Mouse (Mus musculus) left cerebral cortex, adult 2 months (tissue): ENCODE measurements around the gene Wapl. TPM values are rescaled to one million over a fixed set of nuclear protein-coding genes. Genes with fewer than 3 reads are reported as not detected.

Experiments
- DNase-seq, 2 experiments: peaks; one replicate each; pipeline ENCODE4 v3.0.0; 2021 to 2022; ENCODE audit warnings: low spot score in 2 of 2, mixed read lengths in 1 of 2; ENCODE audit errors: extremely low spot score in 1 of 2
- H3K27ac ChIP-seq: fragments of 200-600 bp; 2 replicates; pipeline ENCODE4 v1.8.1; 2022
- H3K4me3 ChIP-seq: fragments of 200-600 bp; 2 replicates; pipeline ENCODE4 v1.8.1; 2022
- CTCF ChIP-seq: fragments of 200-600 bp; IDR thresholded peaks from 2 replicates; pipeline ENCODE4 v1.8.1; 2022; ENCODE audit warnings: antibody characterized with exemption, mild to moderate bottlenecking, moderate library complexity
- intact Hi-C: fragments of 180-260 bp; cut with DNase I; formaldehyde crosslinking; loops from one replicate; pipeline ENCODE4 v1.15.1; 2025
- total RNA-seq, 2 experiments: library from RNA; stranded (reverse); gene quantifications; 2 replicates each; pipeline ENCODE4 v1.2.3; 2021

Gene Wapl
- total RNA-seq, 2 experiments from 2014 or later, result 46.2 to 46.4 TPM

DNA sequence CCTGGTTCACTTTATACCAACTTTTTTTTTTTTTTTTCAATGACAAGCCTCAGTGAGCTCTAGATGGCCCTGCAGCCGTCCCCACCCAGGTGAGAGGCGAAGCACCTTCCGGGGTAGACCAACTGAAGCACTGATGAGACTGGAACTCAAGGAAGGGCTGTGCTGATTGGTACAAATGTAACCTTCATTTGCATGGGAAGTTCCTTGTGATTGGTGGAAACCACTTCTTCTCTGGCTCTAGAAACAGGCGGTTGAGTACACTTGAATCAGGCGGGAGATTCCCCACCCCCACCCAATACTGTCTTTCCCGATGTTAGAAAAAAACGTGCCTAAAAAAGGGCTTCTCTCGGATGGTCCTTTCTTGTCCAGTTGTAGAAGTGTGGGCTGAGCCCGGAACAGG, 91.2 kb downstream of the Wapl start:
- Histone ChIP-seq H3K27ac (no peak overlapping the region), H3K4me3 (no peak overlapping the region)
- intact Hi-C loops, result no loop called here
- TF ChIP-seq CTCF, result no peak
- DNase-seq, result no peak

GRCm38 (mm10) chr14:34765380-34765779, 91.7 kb downstream of the Wapl start:
- DNase-seq, result no peak
- no peak for TF ChIP-seq CTCF
- intact Hi-C loops, result no loop called here
- no peak overlapping the region for H3K27ac ChIP-seq
- no peak overlapping the region for H3K4me3 ChIP-seq

DNA sequence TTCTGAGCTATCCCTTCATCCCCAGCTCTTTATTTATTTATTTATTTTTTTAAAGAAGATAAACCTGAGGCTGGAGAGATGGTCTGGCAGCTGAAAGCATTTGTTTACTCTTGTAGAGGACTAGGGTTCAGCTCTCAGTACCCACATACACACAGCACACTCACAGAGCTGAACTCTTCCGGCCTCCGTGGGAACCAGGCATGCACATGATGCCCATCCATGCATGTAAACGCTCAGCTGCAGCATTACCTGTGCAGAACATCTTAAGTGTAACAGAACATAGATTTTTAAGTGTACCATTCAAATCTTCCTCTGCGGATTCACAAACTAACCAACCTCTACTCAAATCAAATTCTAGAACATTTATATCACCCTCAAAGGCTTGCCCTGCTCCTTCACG, 92.5 kb downstream of the Wapl start:
- no peak for TF ChIP-seq CTCF
- intact Hi-C loops, result no loop called here
- Histone ChIP-seq H3K4me3 (no peak overlapping the region), H3K27ac (no peak overlapping the region)
- DNase-seq, result no peak

DNA sequence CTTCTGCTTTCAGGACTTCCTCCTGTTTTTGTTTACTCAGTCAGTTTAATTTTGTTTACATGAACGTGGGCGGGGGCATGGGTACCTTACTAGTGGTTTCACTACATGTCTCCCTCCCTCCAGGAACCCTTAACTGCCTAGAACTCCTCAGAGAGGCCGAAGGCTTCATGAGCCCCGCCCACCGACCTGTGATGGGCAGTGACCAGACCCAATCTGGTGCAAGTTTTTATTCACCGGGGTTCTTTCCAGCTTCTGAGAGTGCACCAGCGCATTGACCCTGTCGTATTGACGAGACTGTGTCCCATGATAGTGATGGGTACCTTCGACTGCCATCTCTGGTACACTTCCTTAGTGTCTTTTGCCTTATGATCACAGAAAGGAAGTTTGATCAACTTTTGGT, 94.6 kb downstream of the Wapl start:
- no peak for TF ChIP-seq CTCF
- intact Hi-C loops, result loop anchor here (2.0 kb wide), 1 partner anchor 152 kb away; no protein-coding TSS in a partner anchor
- Histone ChIP-seq H3K4me3 (peak overlapping the region; percentile 53), H3K27ac (no peak overlapping the region)
- DNase-seq, result peak; percentile 51 to 58

DNA sequence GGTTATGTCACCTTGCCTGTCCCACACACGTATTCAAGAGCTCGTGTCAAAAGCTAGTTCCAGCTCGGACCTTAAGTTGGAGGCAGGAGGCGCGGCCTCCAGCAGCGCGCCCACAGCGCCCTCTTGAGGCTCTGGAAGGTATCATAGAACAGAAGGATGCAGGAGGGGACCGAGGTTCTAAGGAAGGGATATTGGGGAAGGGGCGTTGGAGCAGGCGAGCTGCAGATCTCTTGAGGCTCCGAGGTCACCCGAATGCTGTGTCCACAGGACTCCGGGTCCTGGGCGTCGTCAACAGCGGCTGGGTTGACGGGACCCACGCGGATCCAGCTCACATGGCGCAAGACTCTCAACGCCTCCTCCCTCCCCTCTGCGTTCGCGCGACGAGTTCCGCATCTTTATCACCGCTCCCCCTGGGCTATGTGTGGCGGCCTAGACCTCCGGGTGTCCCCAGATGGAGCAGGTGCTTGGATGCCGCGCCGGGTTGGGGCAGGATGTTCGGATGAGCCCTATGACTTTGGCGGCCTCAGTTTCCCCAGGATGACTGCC, 95.4 kb downstream of the Wapl start:
- DNase-seq, result peak; percentile 48 to 75
- Histone ChIP-seq H3K27ac (no peak overlapping the region), H3K4me3 (peak overlapping the region; percentile 53)
- TF ChIP-seq CTCF, result peak; percentile 85
- intact Hi-C loops, result loop anchor here (2.0 kb wide), 1 partner anchor 152 kb away; no protein-coding TSS in a partner anchor

GRCm38 (mm10) chr14:34769567-34770158, 95.9 kb downstream of the Wapl start:
- DNase-seq, result peak; percentile 39 to 41
- intact Hi-C loops, result loop anchor here (2.0 to 10.0 kb wide), 3 partner anchors 153 to 685 kb away; partner anchors contain the start of gene Anxa8
- H3K27ac ChIP-seq, result peak overlapping the region; percentile 65; the same call in 1 of the 2 replicates
- no peak for TF ChIP-seq CTCF
- peak overlapping the region; percentile 53 for H3K4me3 ChIP-seq

GRCm38 (mm10) chr14:34770467-34770866, 96.7 kb downstream of the Wapl start:
- DNase-seq, result no peak
- H3K27ac ChIP-seq, result no peak overlapping the region
- no peak overlapping the region for H3K4me3 ChIP-seq
- no peak for TF ChIP-seq CTCF
- intact Hi-C loops, result loop anchor here (10.0 kb wide), 2 partner anchors 406 to 686 kb away; partner anchors contain the start of gene Anxa8

- no peak overlapping the region for H3K27ac ChIP-seq
- TF ChIP-seq CTCF, result no peak
- no peak for DNase-seq
- no peak overlapping the region for H3K4me3 ChIP-seq
- intact Hi-C loops, result loop anchor here (10.0 kb wide), 2 partner anchors 407 to 687 kb away; partner anchors contain the start of gene Anxa8
These were observed 97.9 kb downstream of the Wapl start for GRCm38 (mm10) chr14:34771601-34772000.

- intact Hi-C loops, result loop anchor here (10.0 kb wide), 2 partner anchors 407 to 687 kb away; partner anchors contain the start of gene Anxa8
- TF ChIP-seq CTCF, result no peak
- H3K4me3 ChIP-seq, result no peak overlapping the region
- no peak overlapping the region for H3K27ac ChIP-seq
- DNase-seq, result no peak
These were observed 98.4 kb downstream of the Wapl start for GRCm38 (mm10) chr14:34772132-34772531.

DNA sequence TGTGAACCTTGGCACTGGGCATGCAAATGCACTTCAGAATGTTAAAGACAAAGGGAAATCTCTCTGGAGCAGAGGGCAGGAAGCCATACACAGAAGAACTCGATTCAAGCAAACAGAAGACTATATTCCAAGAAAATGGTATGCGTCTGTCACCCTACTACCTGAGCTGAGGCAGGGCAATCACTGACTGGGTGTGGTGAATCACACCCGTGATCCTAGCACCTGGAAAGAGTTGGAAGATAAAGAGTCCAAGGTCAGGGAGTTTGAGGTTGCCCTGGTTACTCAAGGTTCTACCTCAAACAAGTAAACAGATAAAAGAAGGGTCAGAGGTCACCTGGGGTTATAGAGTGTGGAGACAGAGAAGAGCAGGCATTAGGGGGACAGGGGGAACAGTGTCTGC, 100.0 kb downstream of the Wapl start:
- TF ChIP-seq CTCF, result no peak
- H3K27ac ChIP-seq, result no peak overlapping the region
- intact Hi-C loops, result loop anchor here (10.0 kb wide), 2 partner anchors 409 to 689 kb away; partner anchors contain the start of gene Anxa8
- DNase-seq, result no peak
- no peak overlapping the region for H3K4me3 ChIP-seq

- intact Hi-C loops, result loop anchor here (10.0 kb wide), 2 partner anchors 409 to 689 kb away; partner anchors contain the start of gene Anxa8
- DNase-seq, result no peak
- no peak for TF ChIP-seq CTCF
- no peak overlapping the region for H3K4me3 ChIP-seq
- H3K27ac ChIP-seq, result no peak overlapping the region
These were observed 100.5 kb downstream of the Wapl start for GRCm38 (mm10) chr14:34774231-34774630.

GRCm38 (mm10) chr14:34776719-34777385, 103.1 kb downstream of the Wapl start:
- intact Hi-C loops, result loop anchor here (10.0 kb wide), 2 partner anchors 412 to 692 kb away; partner anchors contain the start of gene Anxa8
- no peak for DNase-seq
- Histone ChIP-seq H3K4me3 (no peak overlapping the region), H3K27ac (no peak overlapping the region)
- TF ChIP-seq CTCF, result no peak
